Mouse (Mus musculus) forebrain, embryonic 11.5 days (tissue): ENCODE measurements around the gene Pde9a. TPM values are rescaled to one million over a fixed set of nuclear protein-coding genes. Genes with fewer than 3 reads are reported as not detected.

ENCODE experiments used
- ATAC-seq: fragments of 200-750 bp; cut with Nextera tagmentation; replicated peaks from 2 replicates; pipeline ENCODE4 v1.8.0; 2017; ENCODE audit warnings: moderate TSS enrichment; ENCODE audit not compliant: low FRiP score
- DNase-seq: peaks from one replicate; pipeline ENCODE4 v3.0.0-alpha.2; 2017; ENCODE audit warnings: low spot score
- H3K27ac ChIP-seq: fragments of 300-500 bp; sonication (generic); 2 replicates; pipeline ENCODE4 v1.5.1; 2014; ENCODE audit warnings: low read depth, low read length
- H3K27me3 ChIP-seq: fragments of 300-500 bp; sonication (generic); 2 replicates; pipeline ENCODE4 v1.6.1; 2014; ENCODE audit warnings: mild to moderate bottlenecking, low read length, mixed read lengths; ENCODE audit not compliant: control insufficient read depth, insufficient read depth
- H3K36me3 ChIP-seq: fragments of 300-500 bp; sonication (generic); 2 replicates; pipeline ENCODE4 v1.6.1; 2014; ENCODE audit warnings: mild to moderate bottlenecking, low read length, moderate library complexity, mixed read lengths; ENCODE audit not compliant: control insufficient read depth, insufficient read depth
- H3K4me1 ChIP-seq: fragments of 300-500 bp; sonication (generic); replicated peaks from 2 replicates; pipeline ENCODE4 v1.6.1; 2014; ENCODE audit warnings: low read length, mixed read lengths; ENCODE audit not compliant: control insufficient read depth, insufficient read depth
- H3K4me2 ChIP-seq: fragments of 300-500 bp; sonication (generic); 2 replicates; pipeline ENCODE4 v1.6.1; 2014; ENCODE audit warnings: low read depth, mild to moderate bottlenecking, low read length, moderate library complexity, mixed read lengths; ENCODE audit not compliant: severe bottlenecking
- H3K4me3 ChIP-seq: fragments of 300-500 bp; sonication (generic); 2 replicates; pipeline ENCODE4 v1.5.1; 2014; ENCODE audit warnings: low read depth, low read length
- H3K9ac ChIP-seq: fragments of 300-500 bp; sonication (generic); 2 replicates; pipeline ENCODE4 v1.6.1; 2014; ENCODE audit warnings: low read length
- H3K9me3 ChIP-seq: fragments of 300-500 bp; sonication (generic); 2 replicates; pipeline ENCODE4 v1.6.1; 2016; ENCODE audit warnings: low read length, mixed read lengths; ENCODE audit not compliant: control insufficient read depth
- WGBS: fragments of 180-500 bp; shearing (Covaris S2); extraction: QIAGEN DNeasy Blood & Tissue Kit; methylation state at CpG from one replicate; pipeline ENCODE4 v1.1.7; 2014; 5-methylcytosine and 5-hydroxymethylcytosine counted together
- polyA plus RNA-seq: library from polyadenylated mRNA; unstranded; fragments of >200 nt; fragmentation: Nextera tagmentation; extraction: Ambion mirVana; gene quantifications from 2 replicates; pipeline ENCODE4 v1.2.1, GENCODE M21; 2014

The Pde9a gene
- polyA plus RNA-seq, 1 experiment from 2014 or later = 30.4 TPM

DNA sequence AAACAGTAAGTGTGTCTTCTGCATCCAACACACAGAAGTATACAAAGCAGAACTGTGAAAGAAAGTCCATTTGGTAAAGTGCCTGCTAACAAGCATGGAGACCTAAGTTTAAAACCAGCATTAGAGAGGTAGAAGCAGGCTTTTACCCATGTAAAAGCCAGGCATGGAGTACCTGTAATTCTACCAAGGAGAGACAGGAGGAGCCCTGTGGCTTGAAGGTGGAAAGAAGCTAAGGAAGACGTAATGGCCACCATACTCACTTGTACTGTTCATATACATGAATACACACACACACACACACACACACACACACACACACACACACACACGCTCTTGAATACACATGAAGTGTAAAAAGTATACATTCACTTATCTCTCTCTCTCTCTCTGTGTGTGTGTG is 6.9 kb upstream of the Pde9a start:
- no peaks in the 10 kb centered on the region for H3K36me3 ChIP-seq
- no peaks in the 10 kb centered on the region for H3K27me3 ChIP-seq
- DNase-seq (no peak), ATAC-seq (no peak)
- H3K4me2 ChIP-seq = no peak overlapping the region
- H3K9me3 ChIP-seq = no peaks in the 10 kb centered on the region
- no peak overlapping the region for H3K9ac ChIP-seq
- no peak overlapping the region for H3K4me3 ChIP-seq
- 77% methylated on average over 2 of the region's 2 CpGs for WGBS
- no peaks in the 10 kb centered on the region for H3K4me1 ChIP-seq
- H3K27ac ChIP-seq = no peak overlapping the region

DNA sequence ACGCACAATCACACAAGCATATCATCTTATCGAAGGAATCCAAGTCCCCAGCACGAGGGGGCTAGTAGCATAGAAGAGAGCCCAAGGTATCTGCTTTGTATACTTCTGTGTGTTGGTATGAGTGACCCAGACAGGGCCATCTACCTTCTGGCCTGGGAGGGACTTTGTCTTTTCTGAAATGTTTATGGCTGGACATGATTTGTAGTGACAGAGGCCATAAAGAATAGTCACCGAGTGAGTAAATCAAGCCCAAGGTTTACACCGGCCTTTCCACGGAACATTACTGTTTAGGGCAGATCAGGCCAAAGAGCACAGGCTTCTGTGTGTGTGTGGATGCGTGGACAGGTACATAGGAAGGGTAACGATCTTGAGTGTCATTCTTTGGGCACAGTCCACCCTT is 6.1 kb upstream of the Pde9a start:
- no peak overlapping the region for H3K4me3 ChIP-seq
- peaks cover under 1% of the 10 kb centered on the region; the same call in 1 of the 2 replicates for H3K4me1 ChIP-seq
- H3K27me3 ChIP-seq = no peaks in the 10 kb centered on the region
- 90% methylated on average over 8 of the region's 8 CpGs for WGBS
- no peak overlapping the region for H3K9ac ChIP-seq
- no peak overlapping the region for H3K4me2 ChIP-seq
- no peak for DNase-seq
- no peak overlapping the region for H3K27ac ChIP-seq
- no peaks in the 10 kb centered on the region for H3K9me3 ChIP-seq
- no peaks in the 10 kb centered on the region for H3K36me3 ChIP-seq
- ATAC-seq = no peak

DNA sequence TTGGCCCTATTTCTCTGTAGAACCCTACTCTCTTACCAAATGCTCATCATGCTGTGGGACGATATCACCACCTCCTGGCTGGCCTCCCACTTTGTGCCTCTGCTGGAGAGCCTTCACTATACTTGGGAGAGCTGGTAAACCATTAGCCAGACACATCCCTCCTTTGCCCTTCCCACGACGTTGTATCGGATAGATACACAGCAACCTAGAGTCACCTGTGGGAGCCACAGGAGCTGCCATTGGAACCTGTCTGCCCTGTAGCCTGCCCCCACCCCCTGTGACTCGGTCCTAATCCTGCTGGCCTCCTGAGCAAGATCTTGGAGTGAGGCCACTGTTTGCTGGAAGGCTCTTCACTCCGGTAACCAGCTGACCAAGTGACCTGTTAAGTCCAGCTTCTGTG is 2.7 kb upstream of the Pde9a start:
- Histone ChIP-seq H3K27ac (no peak overlapping the region), H3K27me3 (no peaks in the 10 kb centered on the region), H3K36me3 (no peaks in the 10 kb centered on the region), H3K9ac (no peak overlapping the region), H3K4me2 (no peak overlapping the region), H3K4me3 (no peak overlapping the region), H3K4me1 (peaks cover 11% of the 10 kb centered on the region), H3K9me3 (no peaks in the 10 kb centered on the region)
- ATAC-seq (no peak), DNase-seq (no peak)
- WGBS = 80% methylated on average over 6 of the region's 6 CpGs

DNA sequence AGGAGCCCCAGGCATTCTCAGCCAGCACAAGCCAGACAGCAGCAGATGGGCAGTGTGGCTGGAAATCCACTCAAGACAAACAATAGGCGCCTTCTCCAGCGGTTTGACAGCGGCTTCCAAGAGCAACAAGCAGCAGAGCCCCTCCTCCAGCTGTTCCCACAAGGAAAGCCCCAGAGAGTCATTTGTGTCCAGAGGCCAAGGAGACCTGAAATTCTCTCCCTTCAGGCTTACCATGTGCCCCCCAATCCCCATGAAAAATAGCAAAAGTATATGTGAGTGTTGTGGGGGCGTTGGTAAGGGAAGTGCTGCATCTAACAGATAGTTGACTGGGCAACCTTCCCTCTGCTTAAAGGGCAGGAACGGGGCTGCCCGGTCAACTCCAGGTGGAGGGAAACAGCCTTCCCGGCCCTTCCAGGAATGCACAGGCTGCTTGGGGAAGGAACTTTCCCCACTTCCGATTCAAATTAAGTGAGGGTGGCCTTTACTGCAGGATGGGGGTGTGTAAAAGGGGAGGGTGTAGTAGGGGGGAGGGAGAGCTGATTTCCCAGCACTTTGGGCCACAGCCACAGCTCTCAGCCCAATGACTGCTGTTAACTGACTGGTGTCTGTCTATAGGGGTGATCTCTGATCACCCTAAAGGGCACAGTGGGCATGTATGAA is 912 bp upstream of the Pde9a start:
- peak; percentile 61 for DNase-seq

DNA sequence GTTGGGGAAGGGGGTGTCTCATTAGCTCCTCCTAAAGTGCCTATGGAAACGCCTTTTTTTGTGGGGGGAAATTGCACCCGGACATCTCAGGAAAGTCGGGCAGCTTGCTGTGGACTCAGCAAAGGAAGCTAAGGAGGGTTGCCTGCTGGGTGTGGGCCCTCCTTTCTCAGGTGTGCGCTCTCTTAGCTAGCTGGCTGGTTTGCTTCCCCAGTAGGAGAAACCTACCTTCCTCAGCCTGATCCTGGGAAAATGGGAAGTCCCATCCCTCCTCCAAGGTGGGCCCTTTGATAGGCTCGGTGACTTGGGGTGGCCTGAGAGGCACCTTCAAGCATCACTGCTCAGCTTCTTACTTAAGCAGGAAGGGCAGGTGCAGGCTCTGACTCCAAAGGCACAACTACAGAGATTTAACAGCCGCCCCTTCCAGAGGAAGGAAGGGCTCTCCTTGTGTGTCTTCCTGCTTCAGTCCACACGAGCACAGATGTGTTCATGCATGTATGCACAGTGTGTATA is 811 bp downstream of the Pde9a start:
- Histone ChIP-seq H3K4me2 (peak overlapping the region; percentile 83), H3K36me3 (no peaks in the 10 kb centered on the region), H3K9ac (peak overlapping the region; percentile 83), H3K27me3 (no peaks in the 10 kb centered on the region), H3K4me1 (peaks cover 11% of the 10 kb centered on the region), H3K27ac (no peak overlapping the region), H3K9me3 (no peaks in the 10 kb centered on the region), H3K4me3 (peak overlapping the region; percentile 73)
- DNase-seq (no peak), ATAC-seq (no peak)
- WGBS = 12% methylated on average over 7 of the region's 7 CpGs

More for the DNA sequence above, 912 bp upstream of the Pde9a start:
- Histone ChIP-seq H3K36me3 (no peaks in the 10 kb centered on the region), H3K9ac (peak overlapping the region; percentile 83; the same call in 1 of the 2 replicates), H3K27me3 (no peaks in the 10 kb centered on the region), H3K27ac (peak overlapping the region; percentile 25; the same call in 1 of the 2 replicates), H3K4me1 (peaks cover 11% of the 10 kb centered on the region), H3K9me3 (no peaks in the 10 kb centered on the region), H3K4me3 (no peak overlapping the region), H3K4me2 (peak overlapping the region; percentile 83; the same call in 1 of the 2 replicates)
- 6% methylated on average over 8 of the region's 8 CpGs for WGBS
- ATAC-seq = peak; percentile 19; the same call in 1 of the 2 replicates

- ATAC-seq (no peak), DNase-seq (no peak)
- no peaks in the 10 kb centered on the region for H3K9me3 ChIP-seq
- WGBS = 87% methylated on average over 3 of the region's 3 CpGs
- no peak overlapping the region for H3K9ac ChIP-seq
- no peak overlapping the region for H3K4me3 ChIP-seq
- H3K27me3 ChIP-seq = no peaks in the 10 kb centered on the region
- peaks cover 11% of the 10 kb centered on the region for H3K4me1 ChIP-seq
- no peak overlapping the region for H3K4me2 ChIP-seq
- no peaks in the 10 kb centered on the region for H3K36me3 ChIP-seq
- no peak overlapping the region for H3K27ac ChIP-seq
Measured at GRCm38 (mm10) chr17:31389432-31390050, 3.5 kb downstream of the Pde9a start.

DNA sequence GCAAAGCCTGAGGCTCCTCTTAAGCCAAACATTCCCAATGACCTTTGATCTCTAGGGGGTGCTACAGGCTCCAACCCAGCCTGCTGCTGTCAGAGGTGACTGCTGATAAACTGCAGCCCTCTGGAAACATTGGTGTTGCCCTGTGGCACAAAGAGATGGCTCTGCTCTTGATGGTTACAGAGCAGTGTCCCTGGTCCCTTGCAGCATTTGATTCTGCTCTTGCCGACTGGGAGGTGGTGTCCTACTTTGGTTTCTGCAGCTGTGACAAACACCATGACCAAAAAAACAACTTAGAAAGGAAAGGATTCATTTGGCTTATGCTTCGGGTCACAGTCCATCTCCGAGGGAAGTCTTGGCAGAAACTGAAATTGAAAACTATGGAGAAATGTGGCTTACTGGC is 5.5 kb downstream of the Pde9a start:
- Histone ChIP-seq H3K4me2 (no peak overlapping the region), H3K36me3 (no peaks in the 10 kb centered on the region), H3K4me3 (no peak overlapping the region), H3K27me3 (no peaks in the 10 kb centered on the region), H3K9me3 (no peaks in the 10 kb centered on the region), H3K27ac (no peak overlapping the region), H3K4me1 (peaks cover 3% of the 10 kb centered on the region; the same call in 1 of the 2 replicates), H3K9ac (no peak overlapping the region)
- no peak for ATAC-seq
- 88% methylated on average over 3 of the region's 3 CpGs for WGBS
- DNase-seq = no peak

DNA sequence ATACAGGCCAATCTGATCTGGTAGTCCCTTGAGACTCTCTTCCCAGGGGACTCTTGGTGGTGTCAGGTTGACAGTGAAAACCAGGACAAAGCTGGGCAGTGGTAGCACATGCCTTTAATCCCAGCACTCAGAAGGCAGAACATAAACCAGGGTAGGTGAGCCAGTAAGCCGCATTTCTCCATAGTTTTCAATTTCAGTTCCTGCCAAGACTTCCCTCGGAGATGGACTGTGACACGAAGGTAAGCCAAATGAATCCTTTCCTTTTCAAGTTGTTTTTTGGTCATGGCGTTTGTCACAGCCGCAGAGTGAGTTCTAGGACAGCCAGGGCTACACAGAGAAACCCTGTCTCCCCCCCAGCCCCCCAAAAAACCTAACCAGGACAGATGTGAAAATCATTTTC is 6.0 kb downstream of the Pde9a start:
- DNase-seq = no peak
- no peaks in the 10 kb centered on the region for H3K36me3 ChIP-seq
- H3K9me3 ChIP-seq = no peaks in the 10 kb centered on the region
- no peak for ATAC-seq
- H3K4me2 ChIP-seq = no peak overlapping the region
- no peak overlapping the region for H3K4me3 ChIP-seq
- H3K9ac ChIP-seq = no peak overlapping the region
- H3K27ac ChIP-seq = no peak overlapping the region
- WGBS = 91% methylated on average over 5 of the region's 5 CpGs
- no peaks in the 10 kb centered on the region for H3K27me3 ChIP-seq
- peaks cover under 1% of the 10 kb centered on the region; the same call in 1 of the 2 replicates for H3K4me1 ChIP-seq
